Mouse (Mus musculus) megakaryocyte, embryonic 14.5 days (primary cell): Measurements from ENCODE around the gene Ldb2. TPM values are rescaled to one million over a fixed set of nuclear protein-coding genes. Genes with fewer than 3 reads are reported as not detected.

Source experiments
- H3K27me3 ChIP-seq: replicated peaks from 2 replicates; pipeline ENCODE3; 2012; ENCODE audit warnings: inconsistent platforms
- H3K36me3 ChIP-seq: replicated peaks from 2 replicates; pipeline ENCODE3; 2012; ENCODE audit warnings: low read length, inconsistent platforms, mixed read lengths
- H3K4me1 ChIP-seq: 2 replicates; pipeline ENCODE4 v1.6.1; 2012; ENCODE audit warnings: inconsistent platforms
- H3K4me3 ChIP-seq: replicated peaks from 2 replicates; pipeline ENCODE3; 2012; ENCODE audit warnings: moderate library complexity, mild to moderate bottlenecking, inconsistent platforms
- H3K9me3 ChIP-seq: 2 replicates; pipeline ENCODE4 v1.6.1; 2012; ENCODE audit warnings: inconsistent platforms
- FLI1 ChIP-seq: IDR thresholded peaks from 2 replicates; pipeline ENCODE4 v1.6.1; 2012; ENCODE audit warnings: low read length, inconsistent platforms, mixed read lengths
- GATA1 ChIP-seq: IDR thresholded peaks from 3 replicates; pipeline ENCODE4 v1.6.1; 2012; ENCODE audit warnings: mixed read lengths, low read length, inconsistent platforms, borderline replicate concordance
- polyA plus RNA-seq: library from polyadenylated mRNA; stranded (reverse); fragments of >175 nt; gene quantifications from 2 replicates; pipeline ENCODE4 v1.2.3, GENCODE M21; 2012; ENCODE audit warnings: low replicate concordance; ENCODE audit not compliant: insufficient read depth

Gene Ldb2
- polyA plus RNA-seq, 1 experiment, result not detected

GRCm38 (mm10) chr5:44529001-44529400 lies 270.5 kb downstream of the Ldb2 start:
- Histone ChIP-seq H3K36me3 (no peaks in the 10 kb centered on the region), H3K4me3 (no peak overlapping the region), H3K4me1 (no peaks in the 10 kb centered on the region), H3K27me3 (no peaks in the 10 kb centered on the region), H3K9me3 (no peaks in the 10 kb centered on the region)
- TF ChIP-seq FLI1, result no peak
- no peak for TF ChIP-seq GATA1

- Histone ChIP-seq H3K4me1 (no peaks in the 10 kb centered on the region), H3K36me3 (no peaks in the 10 kb centered on the region), H3K4me3 (no peak overlapping the region), H3K27me3 (no peaks in the 10 kb centered on the region), H3K9me3 (peaks cover 7% of the 10 kb centered on the region)
- TF ChIP-seq FLI1, result no peak
- no peak for TF ChIP-seq GATA1
These were observed 294.3 kb downstream of the Ldb2 start for GRCm38 (mm10) chr5:44505221-44505620.

GRCm38 (mm10) chr5:44504786-44505185 lies 294.7 kb downstream of the Ldb2 start:
- TF ChIP-seq GATA1 (no peak), FLI1 (no peak)

GRCm38 (mm10) chr5:44498229-44498628 lies 301.3 kb downstream of the Ldb2 start:
- no peaks in the 10 kb centered on the region for H3K36me3 ChIP-seq
- TF ChIP-seq FLI1 (no peak), GATA1 (no peak)
- peaks cover 9% of the 10 kb centered on the region for H3K9me3 ChIP-seq
- no peak overlapping the region for H3K4me3 ChIP-seq
- H3K27me3 ChIP-seq, result no peaks in the 10 kb centered on the region
- H3K4me1 ChIP-seq, result no peaks in the 10 kb centered on the region

More at GRCm38 (mm10) chr5:44504786-44505185, 294.7 kb downstream of the Ldb2 start:
- H3K4me3 ChIP-seq, result no peak overlapping the region
- H3K36me3 ChIP-seq, result no peaks in the 10 kb centered on the region
- H3K27me3 ChIP-seq, result no peaks in the 10 kb centered on the region
- no peaks in the 10 kb centered on the region for H3K4me1 ChIP-seq
- H3K9me3 ChIP-seq, result peaks cover 7% of the 10 kb centered on the region

- Histone ChIP-seq H3K9me3 (peaks cover 20% of the 10 kb centered on the region), H3K27me3 (no peaks in the 10 kb centered on the region), H3K4me1 (no peaks in the 10 kb centered on the region), H3K36me3 (no peaks in the 10 kb centered on the region), H3K4me3 (no peak overlapping the region)
- no peak for TF ChIP-seq GATA1
- no peak for TF ChIP-seq FLI1
These were observed 302.6 kb downstream of the Ldb2 start for GRCm38 (mm10) chr5:44496854-44497253.

- Histone ChIP-seq H3K27me3 (no peaks in the 10 kb centered on the region), H3K36me3 (no peaks in the 10 kb centered on the region), H3K9me3 (peaks cover 26% of the 10 kb centered on the region), H3K4me1 (no peaks in the 10 kb centered on the region), H3K4me3 (no peak overlapping the region)
- TF ChIP-seq FLI1 (no peak), GATA1 (no peak)
These were observed 304.4 kb downstream of the Ldb2 start for GRCm38 (mm10) chr5:44495092-44495491.

- Histone ChIP-seq H3K4me3 (no peak overlapping the region), H3K27me3 (no peaks in the 10 kb centered on the region), H3K36me3 (no peaks in the 10 kb centered on the region), H3K9me3 (peaks cover 26% of the 10 kb centered on the region), H3K4me1 (no peaks in the 10 kb centered on the region)
- TF ChIP-seq GATA1, result no peak
- TF ChIP-seq FLI1, result no peak
These were observed 305.3 kb downstream of the Ldb2 start for GRCm38 (mm10) chr5:44494133-44494532.

GRCm38 (mm10) chr5:44491526-44491925 lies 308.0 kb downstream of the Ldb2 start:
- H3K36me3 ChIP-seq, result no peaks in the 10 kb centered on the region
- no peak overlapping the region for H3K4me3 ChIP-seq
- H3K9me3 ChIP-seq, result peaks cover 26% of the 10 kb centered on the region
- TF ChIP-seq FLI1 (no peak), GATA1 (no peak)
- H3K27me3 ChIP-seq, result no peaks in the 10 kb centered on the region
- H3K4me1 ChIP-seq, result no peaks in the 10 kb centered on the region

GRCm38 (mm10) chr5:44490462-44490861 lies 309.0 kb downstream of the Ldb2 start:
- Histone ChIP-seq H3K4me1 (no peaks in the 10 kb centered on the region), H3K4me3 (no peak overlapping the region), H3K36me3 (no peaks in the 10 kb centered on the region), H3K9me3 (peaks cover 26% of the 10 kb centered on the region), H3K27me3 (no peaks in the 10 kb centered on the region)
- TF ChIP-seq GATA1 (no peak), FLI1 (no peak)

GRCm38 (mm10) chr5:44483426-44484106 lies 315.9 kb downstream of the Ldb2 start:
- Histone ChIP-seq H3K4me3 (no peak overlapping the region), H3K36me3 (no peaks in the 10 kb centered on the region), H3K4me1 (no peaks in the 10 kb centered on the region), H3K9me3 (no peaks in the 10 kb centered on the region; the same call in 1 of the 2 replicates), H3K27me3 (no peaks in the 10 kb centered on the region)
- no peak for TF ChIP-seq GATA1
- no peak for TF ChIP-seq FLI1

GRCm38 (mm10) chr5:44481406-44481805 lies 318.1 kb downstream of the Ldb2 start:
- TF ChIP-seq FLI1 (no peak), GATA1 (no peak)
- Histone ChIP-seq H3K4me1 (no peaks in the 10 kb centered on the region), H3K36me3 (no peaks in the 10 kb centered on the region), H3K4me3 (no peak overlapping the region), H3K9me3 (no peaks in the 10 kb centered on the region; the same call in 1 of the 2 replicates), H3K27me3 (no peaks in the 10 kb centered on the region)

- Histone ChIP-seq H3K36me3 (no peaks in the 10 kb centered on the region), H3K4me1 (no peaks in the 10 kb centered on the region), H3K9me3 (no peaks in the 10 kb centered on the region; the same call in 1 of the 2 replicates), H3K27me3 (no peaks in the 10 kb centered on the region), H3K4me3 (no peak overlapping the region)
- TF ChIP-seq FLI1 (no peak), GATA1 (no peak)
These were observed 323.1 kb downstream of the Ldb2 start for GRCm38 (mm10) chr5:44476356-44476755.
